Mouse (Mus musculus): ENCODE measurements around the gene Gm20388. TPM values are rescaled to one million over a fixed set of nuclear protein-coding genes. Genes with fewer than 3 reads are reported as not detected.
A peak's percentile ranks its signal among the peaks of the same experiment; 100 is the strongest.

The Gm20388 gene
- polyA plus RNA-seq, 1 experiment from 2014 or later, result not detected

GRCm38 (mm10) chr8:123478456-123479218, 3568.0 kb downstream of the Gm20388 start:
- ATAC-seq (ENCODE audit: extremely low read depth, insufficient number of reproducible peaks, low FRiP score, low TSS enrichment), result no peak
- 34% methylated on average over 16 of the region's 16 CpGs for WGBS

GRCm38 (mm10) chr8:123482627-123483026, 3572.0 kb downstream of the Gm20388 start:
- H3K27me3 ChIP-seq (replicated peaks), result no peaks in the 10 kb centered on the region
- no peaks in the 10 kb centered on the region for H3K9me3 ChIP-seq
- H3K9ac ChIP-seq, result no peak overlapping the region
- H3K4me3 ChIP-seq, result no peak overlapping the region
- ATAC-seq (ENCODE audit: extremely low read depth, insufficient number of reproducible peaks, low FRiP score, low TSS enrichment), result no peak
- no peak overlapping the region for H3K27ac ChIP-seq (replicated peaks)
- no peak overlapping the region for H3K4me2 ChIP-seq
- WGBS, result 83% methylated on average over 7 of the region's 7 CpGs
- H3K36me3 ChIP-seq, result peaks cover 72% of the 10 kb centered on the region
- peaks cover 12% of the 10 kb centered on the region for H3K4me1 ChIP-seq

More at GRCm38 (mm10) chr8:123478456-123479218, 3568.0 kb downstream of the Gm20388 start:
- H3K27ac ChIP-seq (replicated peaks), result peak overlapping the region; percentile 95
- H3K4me3 ChIP-seq, result peak overlapping the region; percentile 79
- H3K4me1 ChIP-seq, result peaks cover 18% of the 10 kb centered on the region
- H3K4me2 ChIP-seq, result peak overlapping the region; percentile 84
- H3K27me3 ChIP-seq (replicated peaks), result no peaks in the 10 kb centered on the region
- peaks cover 34% of the 10 kb centered on the region for H3K36me3 ChIP-seq
- no peaks in the 10 kb centered on the region for H3K9me3 ChIP-seq
- H3K9ac ChIP-seq, result peak overlapping the region; percentile 85

- Histone ChIP-seq H3K36me3 (peaks cover 98% of the 10 kb centered on the region), H3K27ac (replicated peaks) (no peak overlapping the region), H3K9ac (no peak overlapping the region), H3K4me3 (no peak overlapping the region), H3K27me3 (replicated peaks) (no peaks in the 10 kb centered on the region), H3K4me2 (no peak overlapping the region), H3K4me1 (no peaks in the 10 kb centered on the region), H3K9me3 (no peaks in the 10 kb centered on the region)
- no peak for ATAC-seq (ENCODE audit: extremely low read depth, insufficient number of reproducible peaks, low FRiP score, low TSS enrichment)
- 89% methylated on average over 15 of the region's 15 CpGs for WGBS
Observed at GRCm38 (mm10) chr8:123491280-123492075, 3580.8 kb downstream of the Gm20388 start.

GRCm38 (mm10) chr8:123492898-123493297, 3582.3 kb downstream of the Gm20388 start:
- no peaks in the 10 kb centered on the region for H3K4me1 ChIP-seq
- H3K4me2 ChIP-seq, result no peak overlapping the region
- no peak for ATAC-seq (ENCODE audit: extremely low read depth, insufficient number of reproducible peaks, low FRiP score, low TSS enrichment)
- WGBS, result 93% methylated on average over 9 of the region's 9 CpGs
- no peaks in the 10 kb centered on the region for H3K27me3 ChIP-seq (replicated peaks)
- no peak overlapping the region for H3K9ac ChIP-seq
- no peaks in the 10 kb centered on the region for H3K9me3 ChIP-seq
- H3K36me3 ChIP-seq, result peaks cover 98% of the 10 kb centered on the region
- H3K27ac ChIP-seq (replicated peaks), result no peak overlapping the region
- H3K4me3 ChIP-seq, result no peak overlapping the region

DNA sequence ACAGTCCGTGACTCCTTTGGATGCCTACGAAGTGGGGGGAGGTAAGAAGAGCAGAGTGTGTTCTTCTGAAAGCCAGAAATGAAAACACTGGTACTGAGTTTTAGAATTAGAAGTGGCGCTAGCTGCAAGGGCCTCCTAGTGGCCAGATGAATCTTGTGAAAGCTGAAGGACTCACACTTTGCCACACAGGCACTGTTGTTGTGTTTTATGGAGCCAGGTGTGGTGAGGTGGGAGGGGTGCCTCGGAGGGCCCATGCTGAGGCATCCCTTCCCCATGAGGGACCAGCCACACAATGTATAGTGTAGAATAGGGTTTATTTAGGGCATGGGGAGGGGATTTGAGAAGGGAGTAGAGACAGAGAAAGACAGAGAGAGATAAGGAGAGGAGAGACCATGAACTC, 3587.1 kb downstream of the Gm20388 start:
- WGBS, result 86% methylated on average over 4 of the region's 4 CpGs
- peaks cover 96% of the 10 kb centered on the region for H3K36me3 ChIP-seq
- H3K4me3 ChIP-seq, result no peak overlapping the region

DNA sequence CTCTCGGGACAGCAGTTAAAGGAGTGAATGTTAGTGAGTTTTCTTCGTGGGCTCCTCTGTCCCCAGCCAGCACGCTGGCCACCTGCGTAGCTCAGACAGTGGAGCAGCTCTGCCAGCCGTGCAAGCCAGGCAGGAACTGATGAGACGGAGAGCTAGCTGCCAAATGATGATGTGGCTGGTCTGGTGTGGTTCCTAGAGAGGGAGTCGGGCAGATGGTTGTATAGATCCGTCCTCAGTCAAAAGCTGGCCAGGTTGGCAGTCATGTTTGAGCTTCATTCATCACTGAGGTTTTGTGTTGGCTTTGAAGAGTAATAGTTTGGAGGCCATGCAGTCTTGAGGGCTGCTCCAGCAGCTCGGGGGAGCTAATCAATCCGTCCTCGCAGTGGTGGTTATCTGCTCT, 3588.3 kb downstream of the Gm20388 start:
- WGBS, result 86% methylated on average over 11 of the region's 11 CpGs
- Histone ChIP-seq H3K27me3 (replicated peaks) (no peaks in the 10 kb centered on the region), H3K9me3 (no peaks in the 10 kb centered on the region), H3K4me1 (no peaks in the 10 kb centered on the region), H3K4me2 (no peak overlapping the region), H3K27ac (replicated peaks) (no peak overlapping the region), H3K4me3 (no peak overlapping the region), H3K9ac (no peak overlapping the region), H3K36me3 (peaks cover 96% of the 10 kb centered on the region)
- no peak for ATAC-seq (ENCODE audit: extremely low read depth, insufficient number of reproducible peaks, low FRiP score, low TSS enrichment)

More for the DNA sequence above, 3587.1 kb downstream of the Gm20388 start:
- no peaks in the 10 kb centered on the region for H3K9me3 ChIP-seq
- no peaks in the 10 kb centered on the region for H3K4me1 ChIP-seq
- H3K27ac ChIP-seq (replicated peaks), result no peak overlapping the region
- H3K4me2 ChIP-seq, result no peak overlapping the region
- no peak overlapping the region for H3K9ac ChIP-seq
- no peaks in the 10 kb centered on the region for H3K27me3 ChIP-seq (replicated peaks)
- ATAC-seq (ENCODE audit: extremely low read depth, insufficient number of reproducible peaks, low FRiP score, low TSS enrichment), result no peak

GRCm38 (mm10) chr8:123499556-123499955, 3588.9 kb downstream of the Gm20388 start:
- Histone ChIP-seq H3K9ac (no peak overlapping the region), H3K4me1 (no peaks in the 10 kb centered on the region), H3K36me3 (peaks cover 96% of the 10 kb centered on the region), H3K4me2 (no peak overlapping the region), H3K9me3 (no peaks in the 10 kb centered on the region), H3K4me3 (no peak overlapping the region), H3K27me3 (replicated peaks) (no peaks in the 10 kb centered on the region), H3K27ac (replicated peaks) (no peak overlapping the region)
- ATAC-seq (ENCODE audit: extremely low read depth, insufficient number of reproducible peaks, low FRiP score, low TSS enrichment), result no peak
- 93% methylated on average over 11 of the region's 11 CpGs for WGBS

GRCm38 (mm10) chr8:123502192-123502591, 3591.6 kb downstream of the Gm20388 start:
- peaks cover 94% of the 10 kb centered on the region for H3K36me3 ChIP-seq
- no peak overlapping the region for H3K4me3 ChIP-seq
- no peak overlapping the region for H3K27ac ChIP-seq (replicated peaks)
- ATAC-seq (ENCODE audit: extremely low read depth, insufficient number of reproducible peaks, low FRiP score, low TSS enrichment), result no peak
- H3K9ac ChIP-seq, result no peak overlapping the region
- 87% methylated on average over 5 of the region's 5 CpGs for WGBS
- no peaks in the 10 kb centered on the region for H3K27me3 ChIP-seq (replicated peaks)
- no peaks in the 10 kb centered on the region for H3K4me1 ChIP-seq
- no peaks in the 10 kb centered on the region for H3K9me3 ChIP-seq
- no peak overlapping the region for H3K4me2 ChIP-seq

DNA sequence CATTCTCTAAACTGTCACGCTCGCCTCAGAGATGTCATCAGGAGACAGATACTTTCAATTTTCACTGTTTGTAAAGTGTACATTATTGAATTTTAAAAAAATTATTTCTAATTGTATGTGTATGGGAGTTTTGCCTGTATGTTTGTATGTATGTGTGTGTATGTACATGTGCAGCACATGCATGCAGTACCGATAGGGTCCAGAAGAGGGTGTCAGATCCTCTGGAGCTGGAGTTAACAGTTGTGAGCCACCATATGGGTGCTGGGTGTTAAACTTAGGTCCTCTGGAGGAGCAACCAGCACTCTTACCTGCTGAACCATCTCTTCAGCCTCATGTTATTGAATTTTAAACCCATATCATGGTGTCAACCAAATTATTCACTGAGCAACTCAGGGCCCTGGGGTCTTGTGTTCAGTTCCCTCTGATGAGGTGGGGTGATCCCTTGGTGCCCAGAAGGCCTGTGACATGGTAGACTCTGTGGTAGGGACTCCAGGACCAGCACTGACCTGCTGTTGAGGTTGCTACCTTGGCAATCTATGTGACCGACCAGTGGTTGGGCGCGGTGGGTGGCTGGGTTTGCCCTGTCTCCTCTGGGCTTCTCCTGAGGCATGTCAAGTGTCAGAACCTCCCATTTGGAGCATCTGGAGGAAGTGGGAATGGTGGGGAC, 3593.3 kb downstream of the Gm20388 start:
- ATAC-seq (ENCODE audit: extremely low read depth, insufficient number of reproducible peaks, low FRiP score, low TSS enrichment), result no peak
- Histone ChIP-seq H3K9ac (no peak overlapping the region), H3K36me3 (peaks cover 98% of the 10 kb centered on the region), H3K4me3 (no peak overlapping the region), H3K9me3 (no peaks in the 10 kb centered on the region), H3K4me1 (no peaks in the 10 kb centered on the region), H3K27ac (replicated peaks) (no peak overlapping the region), H3K27me3 (replicated peaks) (no peaks in the 10 kb centered on the region), H3K4me2 (no peak overlapping the region)
- WGBS, result 97% methylated on average over 6 of the region's 6 CpGs

GRCm38 (mm10) chr8:123504591-123505195, 3594.1 kb downstream of the Gm20388 start:
- Histone ChIP-seq H3K4me1 (no peaks in the 10 kb centered on the region), H3K36me3 (peaks cover 97% of the 10 kb centered on the region), H3K9ac (no peak overlapping the region), H3K27ac (replicated peaks) (no peak overlapping the region), H3K4me3 (no peak overlapping the region), H3K27me3 (replicated peaks) (no peaks in the 10 kb centered on the region), H3K9me3 (no peaks in the 10 kb centered on the region), H3K4me2 (no peak overlapping the region)
- 88% methylated on average over 9 of the region's 9 CpGs for WGBS
- ATAC-seq (ENCODE audit: extremely low read depth, insufficient number of reproducible peaks, low FRiP score, low TSS enrichment), result no peak

DNA sequence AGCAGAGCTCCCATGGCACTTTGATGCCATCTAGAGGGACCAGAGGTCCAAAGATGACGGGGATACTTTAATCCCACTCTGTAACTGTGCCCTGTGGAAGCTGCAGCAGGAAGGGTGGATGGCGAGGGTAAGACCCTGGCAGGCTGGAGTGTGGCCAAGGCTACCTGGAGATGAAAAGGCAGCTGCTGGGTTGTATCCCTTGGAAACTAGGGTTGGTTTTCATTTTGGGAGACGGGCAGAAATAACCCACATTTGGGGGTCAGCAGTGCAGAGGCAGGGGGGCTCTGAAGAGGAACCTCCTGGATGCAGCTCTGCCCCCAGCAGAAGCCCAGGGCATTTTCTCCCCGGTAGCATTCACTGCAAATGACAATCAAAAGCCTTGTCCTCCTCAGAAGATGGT, 3594.6 kb downstream of the Gm20388 start:
- Histone ChIP-seq H3K9me3 (no peaks in the 10 kb centered on the region), H3K4me1 (no peaks in the 10 kb centered on the region), H3K4me3 (no peak overlapping the region), H3K4me2 (no peak overlapping the region), H3K9ac (no peak overlapping the region), H3K27ac (replicated peaks) (no peak overlapping the region), H3K27me3 (replicated peaks) (no peaks in the 10 kb centered on the region), H3K36me3 (peaks cover 96% of the 10 kb centered on the region)
- WGBS, result 93% methylated on average over 4 of the region's 4 CpGs
- no peak for ATAC-seq (ENCODE audit: extremely low read depth, insufficient number of reproducible peaks, low FRiP score, low TSS enrichment)

Measured in heart, embryonic 13.5 days (tissue).